Mouse (Mus musculus): Measurements from ENCODE around the gene Gm36176.

Gm36176 gene

GRCm38 (mm10) chr10:77861675-77862074 lies 15.1 kb downstream of the Gm36176 start, which contains the start of gene Gm3285:
Gene Gm3285, plus strand, starts transcription at chr10:77861975.
- peaks cover 6% of the 10 kb centered on the region; the same call in 1 of the 2 replicates for H3K4me1 ChIP-seq (replicated peaks; ENCODE audit: low read depth, low read length)
- H3K27me3 ChIP-seq (ENCODE audit: insufficient read depth, low read length): no peaks in the 10 kb centered on the region
- H3K36me3 ChIP-seq (ENCODE audit: insufficient read depth, low read length): no peaks in the 10 kb centered on the region
- no peak for TF ChIP-seq NANOG (IDR thresholded peaks at IDR 0.05; ENCODE audit: borderline replicate concordance, low read length)
- TF ChIP-seq POU5F1 (IDR thresholded peaks at IDR 0.05; ENCODE audit: borderline replicate concordance, low read length): no peak
- TF ChIP-seq CTCF (conservative IDR thresholded peaks at IDR 0.05; ENCODE audit: low read length): no peak
- no peak within 1 kb of the TSS for H3K4me3 ChIP-seq (replicated peaks; ENCODE audit: low read length)
- no peaks in the 10 kb centered on the region; the same call in 1 of the 2 replicates for H3K9me3 ChIP-seq (ENCODE audit: low read length)

- no peaks in the 10 kb centered on the region for H3K36me3 ChIP-seq (ENCODE audit: insufficient read depth, low read length)
- TF ChIP-seq NANOG (IDR thresholded peaks at IDR 0.05; ENCODE audit: borderline replicate concordance, low read length): no peak
- no peak for TF ChIP-seq CTCF (conservative IDR thresholded peaks at IDR 0.05; ENCODE audit: low read length)
- TF ChIP-seq POU5F1 (IDR thresholded peaks at IDR 0.05; ENCODE audit: borderline replicate concordance, low read length): no peak
- peak overlapping the region; percentile 41; the same call in 1 of the 2 replicates for H3K4me3 ChIP-seq (replicated peaks; ENCODE audit: low read length)
- peaks cover 14% of the 10 kb centered on the region for H3K4me1 ChIP-seq (replicated peaks; ENCODE audit: low read depth, low read length)
- no peaks in the 10 kb centered on the region; the same call in 1 of the 2 replicates for H3K9me3 ChIP-seq (ENCODE audit: low read length)
- no peaks in the 10 kb centered on the region for H3K27me3 ChIP-seq (ENCODE audit: insufficient read depth, low read length)
Measured at GRCm38 (mm10) chr10:77864067-77864761, 17.6 kb downstream of the Gm36176 start.

- no peaks in the 10 kb centered on the region; the same call in 1 of the 2 replicates for H3K9me3 ChIP-seq (ENCODE audit: low read length)
- TF ChIP-seq NANOG (IDR thresholded peaks at IDR 0.05; ENCODE audit: borderline replicate concordance, low read length) (no peak), POU5F1 (IDR thresholded peaks at IDR 0.05; ENCODE audit: borderline replicate concordance, low read length) (no peak), CTCF (conservative IDR thresholded peaks at IDR 0.05; ENCODE audit: low read length) (no peak)
- H3K36me3 ChIP-seq (ENCODE audit: insufficient read depth, low read length): no peaks in the 10 kb centered on the region
- H3K4me3 ChIP-seq (replicated peaks; ENCODE audit: low read length): peak overlapping the region; percentile 41; the same call in 1 of the 2 replicates
- no peaks in the 10 kb centered on the region for H3K27me3 ChIP-seq (ENCODE audit: insufficient read depth, low read length)
- peaks cover 14% of the 10 kb centered on the region for H3K4me1 ChIP-seq (replicated peaks; ENCODE audit: low read depth, low read length)
Measured at GRCm38 (mm10) chr10:77864762-77865143, 18.1 kb downstream of the Gm36176 start.

GRCm38 (mm10) chr10:77867546-77867945 lies 20.9 kb downstream of the Gm36176 start:
- H3K27me3 ChIP-seq (ENCODE audit: insufficient read depth, low read length): no peaks in the 10 kb centered on the region
- TF ChIP-seq CTCF (conservative IDR thresholded peaks at IDR 0.05; ENCODE audit: low read length): no peak
- no peak for TF ChIP-seq NANOG (IDR thresholded peaks at IDR 0.05; ENCODE audit: borderline replicate concordance, low read length)
- no peak for TF ChIP-seq POU5F1 (IDR thresholded peaks at IDR 0.05; ENCODE audit: borderline replicate concordance, low read length)
- H3K36me3 ChIP-seq (ENCODE audit: insufficient read depth, low read length): no peaks in the 10 kb centered on the region
- peaks cover 5% of the 10 kb centered on the region for H3K9me3 ChIP-seq (ENCODE audit: low read length)
- H3K4me1 ChIP-seq (replicated peaks; ENCODE audit: low read depth, low read length): peaks cover 14% of the 10 kb centered on the region
- H3K4me3 ChIP-seq (replicated peaks; ENCODE audit: low read length): no peak overlapping the region

- Histone ChIP-seq H3K36me3 (ENCODE audit: insufficient read depth, low read length) (no peaks in the 10 kb centered on the region), H3K27me3 (ENCODE audit: insufficient read depth, low read length) (no peaks in the 10 kb centered on the region), H3K4me3 (replicated peaks; ENCODE audit: low read length) (no peak overlapping the region), H3K4me1 (replicated peaks; ENCODE audit: low read depth, low read length) (peaks cover 12% of the 10 kb centered on the region), H3K9me3 (ENCODE audit: low read length) (peaks cover 5% of the 10 kb centered on the region)
- TF ChIP-seq POU5F1 (IDR thresholded peaks at IDR 0.05; ENCODE audit: borderline replicate concordance, low read length) (no peak), CTCF (conservative IDR thresholded peaks at IDR 0.05; ENCODE audit: low read length) (no peak), NANOG (IDR thresholded peaks at IDR 0.05; ENCODE audit: borderline replicate concordance, low read length) (no peak)
Measured at GRCm38 (mm10) chr10:77869651-77870050, 23.0 kb downstream of the Gm36176 start.

GRCm38 (mm10) chr10:77878985-77879384 lies 32.4 kb downstream of the Gm36176 start:
- TF ChIP-seq NANOG (IDR thresholded peaks at IDR 0.05; ENCODE audit: borderline replicate concordance, low read length) (no peak), CTCF (conservative IDR thresholded peaks at IDR 0.05; ENCODE audit: low read length) (peak; percentile 44)
- no peak overlapping the region for H3K4me3 ChIP-seq (replicated peaks; ENCODE audit: low read length)
- H3K36me3 ChIP-seq (ENCODE audit: insufficient read depth, low read length): no peaks in the 10 kb centered on the region
- H3K9me3 ChIP-seq (ENCODE audit: low read length): no peaks in the 10 kb centered on the region
- H3K4me1 ChIP-seq (replicated peaks; ENCODE audit: low read depth, low read length): 0 out of 2 replicates have a peak, but pooled peaks cover 6% of the 10 kb centered on the region
- no peaks in the 10 kb centered on the region for H3K27me3 ChIP-seq (ENCODE audit: insufficient read depth, low read length)

GRCm38 (mm10) chr10:77880305-77880704 lies 33.7 kb downstream of the Gm36176 start:
- Histone ChIP-seq H3K9me3 (ENCODE audit: low read length) (no peaks in the 10 kb centered on the region), H3K4me1 (replicated peaks; ENCODE audit: low read depth, low read length) (0 out of 2 replicates have a peak, but pooled peaks cover 6% of the 10 kb centered on the region), H3K36me3 (ENCODE audit: insufficient read depth, low read length) (no peaks in the 10 kb centered on the region), H3K27me3 (ENCODE audit: insufficient read depth, low read length) (no peaks in the 10 kb centered on the region), H3K4me3 (replicated peaks; ENCODE audit: low read length) (no peak overlapping the region)
- TF ChIP-seq CTCF (conservative IDR thresholded peaks at IDR 0.05; ENCODE audit: low read length) (no peak), NANOG (IDR thresholded peaks at IDR 0.05; ENCODE audit: borderline replicate concordance, low read length) (no peak), POU5F1 (IDR thresholded peaks at IDR 0.05; ENCODE audit: borderline replicate concordance, low read length) (no peak)

GRCm38 (mm10) chr10:77882553-77882952 lies 36.0 kb downstream of the Gm36176 start:
- Histone ChIP-seq H3K27me3 (ENCODE audit: insufficient read depth, low read length) (no peaks in the 10 kb centered on the region), H3K4me1 (replicated peaks; ENCODE audit: low read depth, low read length) (no peaks in the 10 kb centered on the region), H3K9me3 (ENCODE audit: low read length) (no peaks in the 10 kb centered on the region), H3K4me3 (replicated peaks; ENCODE audit: low read length) (no peak overlapping the region), H3K36me3 (ENCODE audit: insufficient read depth, low read length) (no peaks in the 10 kb centered on the region)
- no peak for TF ChIP-seq NANOG (IDR thresholded peaks at IDR 0.05; ENCODE audit: borderline replicate concordance, low read length)
- peak; percentile 73 for TF ChIP-seq CTCF (conservative IDR thresholded peaks at IDR 0.05; ENCODE audit: low read length)
- no peak for TF ChIP-seq POU5F1 (IDR thresholded peaks at IDR 0.05; ENCODE audit: borderline replicate concordance, low read length)

Measured in E14TG2a.4 (cell line).